Mouse (Mus musculus) neural tube, embryonic 12.5 days (tissue): Measurements from ENCODE around the gene Grb14. TPM values are rescaled to one million over a fixed set of nuclear protein-coding genes. Genes with fewer than 3 reads are reported as not detected.

Experiments
- ATAC-seq: fragments of 200-750 bp; cut with Nextera tagmentation; 2 replicates; pipeline ENCODE4 v1.8.0; 2017; ENCODE audit warnings: low read depth, mild to moderate bottlenecking, moderate TSS enrichment, moderate library complexity; ENCODE audit not compliant: low FRiP score
- H3K27ac ChIP-seq: fragments of 300-500 bp; sonication (generic); 2 replicates; pipeline ENCODE4 v1.5.1; 2016
- H3K27me3 ChIP-seq: fragments of 300-500 bp; sonication (generic); replicated peaks from 2 replicates; pipeline ENCODE4 v1.6.1; 2016; ENCODE audit warnings: mild to moderate bottlenecking
- H3K36me3 ChIP-seq: fragments of 300-500 bp; sonication (generic); 2 replicates; pipeline ENCODE4 v1.6.1; 2016; ENCODE audit warnings: mild to moderate bottlenecking
- H3K4me1 ChIP-seq: fragments of 300-500 bp; sonication (generic); 2 replicates; pipeline ENCODE4 v1.6.1; 2016
- H3K4me2 ChIP-seq: fragments of 300-500 bp; sonication (generic); replicated peaks from 2 replicates; pipeline ENCODE4 v1.6.1; 2016; ENCODE audit warnings: mild to moderate bottlenecking
- H3K4me3 ChIP-seq: fragments of 300-500 bp; sonication (generic); 2 replicates; pipeline ENCODE4 v1.5.1; 2016
- H3K9ac ChIP-seq: fragments of 300-500 bp; sonication (generic); 2 replicates; pipeline ENCODE4 v1.6.1; 2016; ENCODE audit warnings: mild to moderate bottlenecking
- H3K9me3 ChIP-seq: fragments of 300-500 bp; sonication (generic); 2 replicates; pipeline ENCODE4 v1.6.1; 2016; ENCODE audit warnings: mild to moderate bottlenecking
- WGBS: fragments of 180-500 bp; shearing (Covaris S2); methylation state at CpG from one replicate; pipeline ENCODE4 v1.1.7; 2016; 5-methylcytosine and 5-hydroxymethylcytosine counted together
- polyA plus RNA-seq: library from polyadenylated mRNA; unstranded; fragments of >200 nt; fragmentation: Nextera tagmentation; extraction: Ambion mirVana; gene quantifications from 2 replicates; pipeline ENCODE4 v1.2.1, GENCODE M21; 2016

Gene Grb14
- polyA plus RNA-seq = 13.0 and 17.4 TPM in 2 replicates

- Histone ChIP-seq H3K36me3 (no peaks in the 10 kb centered on the region), H3K4me3 (no peak within 1 kb of the TSS), H3K27ac (no peak within 1 kb of the TSS), H3K27me3 (0 out of 2 replicates have a peak, but pooled peaks cover 5% of the 10 kb centered on the region), H3K4me1 (peaks cover 8% of the 10 kb centered on the region), H3K9me3 (no peaks in the 10 kb centered on the region), H3K9ac (no peak within 1 kb of the TSS), H3K4me2 (no peak within 1 kb of the TSS)
- WGBS = 86% methylated on average over 1 of the region's 1 CpGs
- no peak for ATAC-seq
These were observed at the start of gene Grb14 for GRCm38 (mm10) chr2:65024887-65025286. Grb14 (minus strand) TSS chr2:65024987.

GRCm38 (mm10) chr2:65072205-65072604 lies 47.4 kb upstream of the Grb14 start:
- H3K36me3 ChIP-seq = no peaks in the 10 kb centered on the region
- H3K9me3 ChIP-seq = no peaks in the 10 kb centered on the region
- H3K27ac ChIP-seq = no peak overlapping the region
- no peaks in the 10 kb centered on the region for H3K27me3 ChIP-seq
- no peaks in the 10 kb centered on the region for H3K4me1 ChIP-seq
- ATAC-seq = no peak
- H3K4me2 ChIP-seq = no peak overlapping the region
- 89% methylated on average over 3 of the region's 3 CpGs for WGBS
- H3K4me3 ChIP-seq = no peak overlapping the region
- no peak overlapping the region for H3K9ac ChIP-seq

GRCm38 (mm10) chr2:65053764-65054163 lies 29.0 kb upstream of the Grb14 start:
- no peak overlapping the region for H3K4me3 ChIP-seq
- no peaks in the 10 kb centered on the region for H3K4me1 ChIP-seq
- WGBS = 95% methylated on average over 2 of the region's 2 CpGs
- no peak overlapping the region for H3K4me2 ChIP-seq
- H3K27me3 ChIP-seq = no peaks in the 10 kb centered on the region
- H3K36me3 ChIP-seq = no peaks in the 10 kb centered on the region
- no peak overlapping the region for H3K9ac ChIP-seq
- ATAC-seq = no peak
- no peak overlapping the region for H3K27ac ChIP-seq
- H3K9me3 ChIP-seq = no peaks in the 10 kb centered on the region

- no peaks in the 10 kb centered on the region for H3K36me3 ChIP-seq
- ATAC-seq = no peak
- H3K4me3 ChIP-seq = no peak overlapping the region
- H3K27me3 ChIP-seq = no peaks in the 10 kb centered on the region
- H3K9ac ChIP-seq = no peak overlapping the region
- H3K27ac ChIP-seq = no peak overlapping the region
- 93% methylated on average over 6 of the region's 6 CpGs for WGBS
- H3K4me1 ChIP-seq = no peaks in the 10 kb centered on the region
- H3K4me2 ChIP-seq = no peak overlapping the region
- H3K9me3 ChIP-seq = no peaks in the 10 kb centered on the region
These were observed 27.6 kb upstream of the Grb14 start for GRCm38 (mm10) chr2:65052191-65053012.

GRCm38 (mm10) chr2:65050776-65051175 lies 26.0 kb upstream of the Grb14 start:
- Histone ChIP-seq H3K4me2 (no peak overlapping the region), H3K4me1 (no peaks in the 10 kb centered on the region), H3K36me3 (no peaks in the 10 kb centered on the region), H3K9ac (no peak overlapping the region), H3K27ac (no peak overlapping the region), H3K27me3 (no peaks in the 10 kb centered on the region), H3K4me3 (no peak overlapping the region), H3K9me3 (no peaks in the 10 kb centered on the region)
- ATAC-seq = no peak
- WGBS = 93% methylated on average over 3 of the region's 3 CpGs

- H3K9me3 ChIP-seq = no peaks in the 10 kb centered on the region
- no peaks in the 10 kb centered on the region for H3K4me1 ChIP-seq
- no peak overlapping the region for H3K4me3 ChIP-seq
- no peaks in the 10 kb centered on the region for H3K36me3 ChIP-seq
- H3K9ac ChIP-seq = no peak overlapping the region
- 74% methylated on average over 6 of the region's 6 CpGs for WGBS
- H3K4me2 ChIP-seq = no peak overlapping the region
- no peaks in the 10 kb centered on the region for H3K27me3 ChIP-seq
- no peak for ATAC-seq
- H3K27ac ChIP-seq = no peak overlapping the region
These were observed 23.6 kb upstream of the Grb14 start for GRCm38 (mm10) chr2:65048234-65049017.

GRCm38 (mm10) chr2:65038164-65038563 lies 13.4 kb upstream of the Grb14 start:
- Histone ChIP-seq H3K9me3 (no peaks in the 10 kb centered on the region), H3K9ac (no peak overlapping the region), H3K4me2 (no peak overlapping the region), H3K27ac (no peak overlapping the region), H3K4me1 (no peaks in the 10 kb centered on the region), H3K4me3 (no peak overlapping the region), H3K27me3 (no peaks in the 10 kb centered on the region), H3K36me3 (no peaks in the 10 kb centered on the region)
- ATAC-seq = no peak
- WGBS = 32% methylated on average over 4 of the region's 4 CpGs

GRCm38 (mm10) chr2:65037546-65037945 lies 12.8 kb upstream of the Grb14 start:
- no peak overlapping the region for H3K27ac ChIP-seq
- no peak overlapping the region for H3K9ac ChIP-seq
- H3K27me3 ChIP-seq = no peaks in the 10 kb centered on the region
- H3K9me3 ChIP-seq = no peaks in the 10 kb centered on the region
- ATAC-seq = no peak
- no peak overlapping the region for H3K4me2 ChIP-seq
- no peak overlapping the region for H3K4me3 ChIP-seq
- no peaks in the 10 kb centered on the region for H3K36me3 ChIP-seq
- WGBS = 32% methylated on average over 8 of the region's 8 CpGs
- no peaks in the 10 kb centered on the region for H3K4me1 ChIP-seq

GRCm38 (mm10) chr2:65022363-65023240 lies 2.2 kb downstream of the Grb14 start:
- H3K9me3 ChIP-seq = no peaks in the 10 kb centered on the region
- no peaks in the 10 kb centered on the region for H3K36me3 ChIP-seq
- no peak overlapping the region for H3K27ac ChIP-seq
- peak; percentile 86 for ATAC-seq
- H3K4me1 ChIP-seq = peaks cover 8% of the 10 kb centered on the region
- peak overlapping the region; percentile 65 for H3K4me3 ChIP-seq
- peak overlapping the region; percentile 69 for H3K9ac ChIP-seq
- 0 out of 2 replicates have a peak, but pooled peaks cover 5% of the 10 kb centered on the region for H3K27me3 ChIP-seq
- H3K4me2 ChIP-seq = peak overlapping the region; percentile 99
- WGBS = under 1% methylated on average over 65 of the region's 71 CpGs

GRCm38 (mm10) chr2:65021691-65022362 lies 3.0 kb downstream of the Grb14 start:
- H3K4me1 ChIP-seq = peaks cover 8% of the 10 kb centered on the region
- peak; percentile 61; the same call in 1 of the 2 replicates for ATAC-seq
- no peaks in the 10 kb centered on the region for H3K36me3 ChIP-seq
- peak overlapping the region; percentile 65 for H3K4me3 ChIP-seq
- 11% methylated on average over 15 of the region's 15 CpGs for WGBS
- peak overlapping the region; percentile 99 for H3K4me2 ChIP-seq
- H3K27me3 ChIP-seq = 0 out of 2 replicates have a peak, but pooled peaks cover 5% of the 10 kb centered on the region
- no peak overlapping the region for H3K27ac ChIP-seq
- no peaks in the 10 kb centered on the region for H3K9me3 ChIP-seq
- H3K9ac ChIP-seq = peak overlapping the region; percentile 69

- peaks cover 6% of the 10 kb centered on the region for H3K4me1 ChIP-seq
- H3K27ac ChIP-seq = no peak overlapping the region
- no peak overlapping the region for H3K4me2 ChIP-seq
- no peaks in the 10 kb centered on the region for H3K9me3 ChIP-seq
- 0 out of 2 replicates have a peak, but pooled peaks cover 4% of the 10 kb centered on the region for H3K27me3 ChIP-seq
- ATAC-seq = no peak
- no peak overlapping the region for H3K9ac ChIP-seq
- 88% methylated on average over 2 of the region's 2 CpGs for WGBS
- H3K4me3 ChIP-seq = no peak overlapping the region
- H3K36me3 ChIP-seq = no peaks in the 10 kb centered on the region
These were observed 7.4 kb downstream of the Grb14 start for GRCm38 (mm10) chr2:65017375-65017774.
